Mouse (Mus musculus) layer of hippocampus, postnatal 14 days (tissue): ENCODE data around the gene Fmo3. TPM values are rescaled to one million over a fixed set of nuclear protein-coding genes. Genes with fewer than 3 reads are reported as not detected.

ENCODE experiments used
- DNase-seq, 2 experiments: peaks; one replicate each; pipeline ENCODE4 v3.0.0; 2021 to 2022; ENCODE audit warnings: low spot score in 2 of 2, mixed read lengths in 1 of 2
- total RNA-seq, 2 experiments: library from RNA; stranded (reverse); gene quantifications; 2 replicates each; pipeline ENCODE4 v1.2.3; 2021

Fmo3 gene
- total RNA-seq, 2 experiments from 2014 or later = not detected

GRCm38 (mm10) chr1:162931310-162931875 lies 52.9 kb downstream of the Fmo3 start:
- no peak for DNase-seq

- DNase-seq = no peak
Observed at GRCm38 (mm10) chr1:162930631-162931030, 53.7 kb downstream of the Fmo3 start.

- no peak for DNase-seq
Observed at GRCm38 (mm10) chr1:162929146-162929545, 55.2 kb downstream of the Fmo3 start.

GRCm38 (mm10) chr1:162925121-162925520 lies 59.2 kb downstream of the Fmo3 start:
- no peak for DNase-seq

- DNase-seq = no peak
Observed at GRCm38 (mm10) chr1:162916661-162917060, 67.7 kb downstream of the Fmo3 start.

GRCm38 (mm10) chr1:162914932-162915556 lies 69.3 kb downstream of the Fmo3 start:
- no peak for DNase-seq

GRCm38 (mm10) chr1:162912085-162912484 lies 72.2 kb downstream of the Fmo3 start:
- DNase-seq = no peak

Other genes with a start within 250 kb of the Fmo3 start
- gene Prrc2c, start 244.0 kb downstream of the Fmo3 start, total RNA-seq = 100 to 1,000 TPM; 183 to 205 TPM
- under 1 TPM; 0.12 to 0.38 TPM for gene Fmo4, start 170.6 kb downstream of the Fmo3 start, total RNA-seq
- gene Fmo1, start 117.9 kb downstream of the Fmo3 start, total RNA-seq = 10 to 100 TPM; 21.6 to 23.1 TPM
- 1 to 10 TPM; 1.2 to 1.7 TPM for gene Fmo2, start 85.8 kb downstream of the Fmo3 start, total RNA-seq
- not detected for gene Fmo6, start 47.0 kb downstream of the Fmo3 start, total RNA-seq
- gene Mroh9, start 101.1 kb upstream of the Fmo3 start, total RNA-seq = not detected